Mouse (Mus musculus) forebrain, embryonic 15.5 days (tissue): ENCODE data around the gene Gli1. TPM values are rescaled to one million over a fixed set of nuclear protein-coding genes. Genes with fewer than 3 reads are reported as not detected.

Experiments used
- ATAC-seq: fragments of 200-750 bp; cut with Nextera tagmentation; replicated peaks from 2 replicates; pipeline ENCODE4 v1.8.0; 2017; ENCODE audit warnings: mild to moderate bottlenecking, moderate TSS enrichment, moderate library complexity
- H3K27ac ChIP-seq: fragments of 300-500 bp; sonication (generic); replicated peaks from 2 replicates; pipeline ENCODE4 v1.5.1; 2015; ENCODE audit warnings: mild to moderate bottlenecking, inconsistent platforms
- H3K27me3 ChIP-seq: fragments of 300-500 bp; sonication (generic); 2 replicates; pipeline ENCODE4 v1.6.1; 2015; ENCODE audit warnings: inconsistent platforms
- H3K36me3 ChIP-seq: fragments of 300-500 bp; sonication (generic); 2 replicates; pipeline ENCODE4 v1.6.1; 2015; ENCODE audit warnings: mild to moderate bottlenecking, inconsistent platforms
- H3K4me1 ChIP-seq: fragments of 300-500 bp; sonication (generic); 2 replicates; pipeline ENCODE4 v1.6.1; 2015; ENCODE audit warnings: inconsistent platforms
- H3K4me2 ChIP-seq: fragments of 300-500 bp; sonication (generic); replicated peaks from 2 replicates; pipeline ENCODE4 v1.6.1; 2015; ENCODE audit warnings: mild to moderate bottlenecking, inconsistent platforms
- H3K4me3 ChIP-seq: fragments of 300-500 bp; sonication (generic); 2 replicates; pipeline ENCODE4 v1.5.1; 2015; ENCODE audit warnings: mild to moderate bottlenecking, inconsistent platforms
- H3K9ac ChIP-seq: fragments of 300-500 bp; sonication (generic); replicated peaks from 2 replicates; pipeline ENCODE4 v1.6.1; 2015; ENCODE audit warnings: mild to moderate bottlenecking, inconsistent platforms
- H3K9me3 ChIP-seq: fragments of 300-500 bp; sonication (generic); 2 replicates; pipeline ENCODE4 v1.6.1; 2016; ENCODE audit warnings: inconsistent platforms
- WGBS: fragments of 180-500 bp; shearing (Covaris S2); methylation state at CpG from one replicate; pipeline ENCODE4 v1.1.7; 2015; ENCODE audit warnings: mixed read lengths; 5-methylcytosine and 5-hydroxymethylcytosine counted together
- polyA plus RNA-seq: library from polyadenylated mRNA; unstranded; fragments of >200 nt; fragmentation: Nextera tagmentation; extraction: Ambion mirVana; gene quantifications from 2 replicates; pipeline ENCODE4 v1.2.1, GENCODE M21; 2015

Gene Gli1
- polyA plus RNA-seq, 1 experiment from 2014 or later = 1.5 TPM

GRCm38 (mm10) chr10:127355336-127355735, 13.6 kb upstream of the Gli1 start:
- Histone ChIP-seq H3K9ac (no peak overlapping the region), H3K27ac (no peak overlapping the region), H3K4me2 (no peak overlapping the region), H3K27me3 (no peaks in the 10 kb centered on the region), H3K4me1 (peaks cover 3% of the 10 kb centered on the region), H3K4me3 (no peak overlapping the region), H3K9me3 (no peaks in the 10 kb centered on the region), H3K36me3 (no peaks in the 10 kb centered on the region)
- no peak for ATAC-seq
- WGBS = 59% methylated on average over 10 of the region's 10 CpGs

GRCm38 (mm10) chr10:127353909-127354895, 12.4 kb upstream of the Gli1 start, which contains the start of gene Inhbe:
Inhbe (minus strand) TSS chr10:127354411.
- H3K4me3 ChIP-seq = no peak within 1 kb of the TSS
- 87% methylated on average over 18 of the region's 18 CpGs for WGBS
- no peaks in the 10 kb centered on the region for H3K36me3 ChIP-seq
- ATAC-seq = no peak
- H3K9ac ChIP-seq = no peak within 1 kb of the TSS
- H3K9me3 ChIP-seq = no peaks in the 10 kb centered on the region
- no peak within 1 kb of the TSS for H3K27ac ChIP-seq
- H3K4me1 ChIP-seq = peaks cover 3% of the 10 kb centered on the region
- no peaks in the 10 kb centered on the region for H3K27me3 ChIP-seq
- no peak within 1 kb of the TSS for H3K4me2 ChIP-seq

- no peak overlapping the region for H3K27ac ChIP-seq
- ATAC-seq = no peak
- no peaks in the 10 kb centered on the region for H3K27me3 ChIP-seq
These were observed 11.0 kb upstream of the Gli1 start for GRCm38 (mm10) chr10:127352766-127353165.

GRCm38 (mm10) chr10:127352187-127352586, 10.4 kb upstream of the Gli1 start:
- Histone ChIP-seq H3K27ac (no peak overlapping the region), H3K4me2 (no peak overlapping the region), H3K4me1 (peaks cover 3% of the 10 kb centered on the region), H3K9me3 (no peaks in the 10 kb centered on the region), H3K4me3 (no peak overlapping the region), H3K36me3 (no peaks in the 10 kb centered on the region), H3K9ac (no peak overlapping the region), H3K27me3 (no peaks in the 10 kb centered on the region)
- ATAC-seq = no peak
- WGBS = 91% methylated on average over 9 of the region's 9 CpGs

More at GRCm38 (mm10) chr10:127352766-127353165, 11.0 kb upstream of the Gli1 start:
- H3K4me2 ChIP-seq = no peak overlapping the region
- H3K9ac ChIP-seq = no peak overlapping the region
- peaks cover 3% of the 10 kb centered on the region for H3K4me1 ChIP-seq
- H3K36me3 ChIP-seq = no peaks in the 10 kb centered on the region
- 88% methylated on average over 11 of the region's 11 CpGs for WGBS
- H3K9me3 ChIP-seq = no peaks in the 10 kb centered on the region
- no peak overlapping the region for H3K4me3 ChIP-seq

GRCm38 (mm10) chr10:127351719-127352118, 9.9 kb upstream of the Gli1 start:
- H3K9ac ChIP-seq = no peak overlapping the region
- no peak overlapping the region for H3K4me3 ChIP-seq
- H3K27me3 ChIP-seq = no peaks in the 10 kb centered on the region
- no peaks in the 10 kb centered on the region for H3K36me3 ChIP-seq
- H3K4me2 ChIP-seq = no peak overlapping the region
- no peak for ATAC-seq
- H3K4me1 ChIP-seq = peaks cover 3% of the 10 kb centered on the region
- no peaks in the 10 kb centered on the region for H3K9me3 ChIP-seq
- WGBS = 75% methylated on average over 8 of the region's 8 CpGs
- H3K27ac ChIP-seq = no peak overlapping the region

GRCm38 (mm10) chr10:127351285-127351595, 9.5 kb upstream of the Gli1 start:
- 85% methylated on average over 8 of the region's 8 CpGs for WGBS
- Histone ChIP-seq H3K9me3 (no peaks in the 10 kb centered on the region), H3K4me2 (no peak overlapping the region), H3K4me3 (no peak overlapping the region), H3K4me1 (peaks cover 3% of the 10 kb centered on the region), H3K27me3 (no peaks in the 10 kb centered on the region), H3K9ac (no peak overlapping the region), H3K36me3 (no peaks in the 10 kb centered on the region), H3K27ac (no peak overlapping the region)
- ATAC-seq = no peak

GRCm38 (mm10) chr10:127350594-127351284, 9.0 kb upstream of the Gli1 start:
- Histone ChIP-seq H3K4me2 (peak overlapping the region; percentile 39; the same call in 1 of the 2 replicates), H3K4me1 (peaks cover 3% of the 10 kb centered on the region), H3K9me3 (no peaks in the 10 kb centered on the region), H3K27ac (no peak overlapping the region), H3K27me3 (no peaks in the 10 kb centered on the region), H3K4me3 (peak overlapping the region; percentile 20; the same call in 1 of the 2 replicates), H3K36me3 (no peaks in the 10 kb centered on the region), H3K9ac (no peak overlapping the region)
- ATAC-seq = peak; percentile 76
- 14% methylated on average over 24 of the region's 24 CpGs for WGBS

GRCm38 (mm10) chr10:127349810-127350209, 8.0 kb upstream of the Gli1 start:
- ATAC-seq = no peak
- no peaks in the 10 kb centered on the region for H3K9me3 ChIP-seq
- H3K4me2 ChIP-seq = no peak overlapping the region
- H3K4me1 ChIP-seq = peaks cover 3% of the 10 kb centered on the region
- H3K27me3 ChIP-seq = no peaks in the 10 kb centered on the region
- no peaks in the 10 kb centered on the region for H3K36me3 ChIP-seq
- H3K4me3 ChIP-seq = no peak overlapping the region
- no peak overlapping the region for H3K27ac ChIP-seq
- H3K9ac ChIP-seq = no peak overlapping the region
- WGBS = 79% methylated on average over 8 of the region's 8 CpGs

GRCm38 (mm10) chr10:127348957-127349356, 7.2 kb upstream of the Gli1 start:
- no peak overlapping the region for H3K4me2 ChIP-seq
- 69% methylated on average over 4 of the region's 4 CpGs for WGBS
- H3K9me3 ChIP-seq = no peaks in the 10 kb centered on the region
- H3K4me3 ChIP-seq = no peak overlapping the region
- H3K4me1 ChIP-seq = peaks cover 3% of the 10 kb centered on the region
- H3K27me3 ChIP-seq = no peaks in the 10 kb centered on the region
- ATAC-seq = no peak
- no peak overlapping the region for H3K27ac ChIP-seq
- no peaks in the 10 kb centered on the region for H3K36me3 ChIP-seq
- no peak overlapping the region for H3K9ac ChIP-seq

GRCm38 (mm10) chr10:127346173-127346572, 4.4 kb upstream of the Gli1 start:
- Histone ChIP-seq H3K4me2 (no peak overlapping the region), H3K9ac (no peak overlapping the region), H3K27ac (no peak overlapping the region), H3K9me3 (no peaks in the 10 kb centered on the region), H3K4me3 (no peak overlapping the region), H3K27me3 (peaks cover 13% of the 10 kb centered on the region), H3K4me1 (peaks cover 18% of the 10 kb centered on the region), H3K36me3 (no peaks in the 10 kb centered on the region)
- no peak for ATAC-seq
- whole genome bisulfite sequencing = 82% methylated on average over 3 of the region's 3 CpGs

GRCm38 (mm10) chr10:127343029-127343428, 1.3 kb upstream of the Gli1 start:
- no peak overlapping the region for H3K27ac ChIP-seq
- peaks cover 25% of the 10 kb centered on the region for H3K27me3 ChIP-seq
- no peak overlapping the region for H3K4me2 ChIP-seq
- ATAC-seq = no peak
- H3K4me1 ChIP-seq = peaks cover 40% of the 10 kb centered on the region
- no peak overlapping the region for H3K9ac ChIP-seq
- H3K36me3 ChIP-seq = no peaks in the 10 kb centered on the region
- 71% methylated on average over 3 of the region's 3 CpGs for WGBS
- no peaks in the 10 kb centered on the region for H3K9me3 ChIP-seq
- no peak overlapping the region for H3K4me3 ChIP-seq

GRCm38 (mm10) chr10:127341360-127341690, 449 bp downstream of the Gli1 start:
- no peak overlapping the region for H3K9ac ChIP-seq

More at GRCm38 (mm10) chr10:127341360-127341690, 449 bp downstream of the Gli1 start:
- Histone ChIP-seq H3K27me3 (peaks cover 25% of the 10 kb centered on the region), H3K36me3 (no peaks in the 10 kb centered on the region), H3K27ac (no peak overlapping the region), H3K9me3 (no peaks in the 10 kb centered on the region), H3K4me2 (peak overlapping the region; percentile 56), H3K4me1 (peaks cover 40% of the 10 kb centered on the region), H3K4me3 (peak overlapping the region; percentile 36)
- 0% methylated on average over 11 of the region's 11 CpGs for WGBS
- ATAC-seq = 0 out of 2 replicates have a peak, but pooled peaks have one; percentile 8
